Mouse (Mus musculus) kidney, adult 2 months (tissue): ENCODE measurements around the gene Slc7a9.

ENCODE experiments used
- CTCF ChIP-seq: fragments of 200-500 bp; conservative IDR thresholded peaks from 2 replicates; pipeline ENCODE4 v1.5.1; 2011; ENCODE audit warnings: low read depth, mild to moderate bottlenecking, control low read depth, low read length, moderate library complexity, mixed read lengths; ENCODE audit not compliant: insufficient read depth, insufficient read length
- POLR2A ChIP-seq: fragments of 200-500 bp; IDR thresholded peaks from one replicate; pipeline ENCODE4 v1.6.1; 2011; ENCODE audit warnings: low read depth, low read length, control low read depth

GRCm38 (mm10) chr7:35486553-35486952 is 38.0 kb downstream of the Slc7a9 start:
- no peak for TF ChIP-seq CTCF
- TF ChIP-seq POLR2A, result no peak
